Mouse (Mus musculus) intestine, postnatal 0 days (tissue): ENCODE data around the gene Eml5. TPM values are rescaled to one million over a fixed set of nuclear protein-coding genes. Genes with fewer than 3 reads are reported as not detected.

Experiments used
- ATAC-seq: fragments of 200-750 bp; cut with Nextera tagmentation; 2 replicates; pipeline ENCODE4 v1.8.0; 2017; ENCODE audit warnings: mild to moderate bottlenecking, moderate TSS enrichment, moderate library complexity
- H3K27ac ChIP-seq: fragments of 300-500 bp; sonication (generic); 2 replicates; pipeline ENCODE4 v1.5.1; 2014; ENCODE audit warnings: mild to moderate bottlenecking, low read depth, low read length, moderate library complexity
- H3K27me3 ChIP-seq: fragments of 300-500 bp; sonication (generic); replicated peaks from 2 replicates; pipeline ENCODE4 v1.6.1; 2014; ENCODE audit warnings: low read length, mixed read lengths; ENCODE audit not compliant: control insufficient read depth, insufficient read depth
- H3K36me3 ChIP-seq: fragments of 300-500 bp; sonication (generic); 2 replicates; pipeline ENCODE4 v1.6.1; 2014; ENCODE audit warnings: mild to moderate bottlenecking, moderate library complexity; ENCODE audit not compliant: control insufficient read depth, insufficient read depth
- H3K4me1 ChIP-seq: fragments of 300-500 bp; sonication (generic); replicated peaks from 2 replicates; pipeline ENCODE4 v1.6.1; 2014; ENCODE audit warnings: antibody characterized with exemption, low read length, mixed read lengths; ENCODE audit not compliant: control insufficient read depth, insufficient read depth
- H3K4me2 ChIP-seq: fragments of 300-500 bp; sonication (generic); replicated peaks from 2 replicates; pipeline ENCODE4 v1.6.1; 2014; ENCODE audit warnings: low read depth, mild to moderate bottlenecking, moderate library complexity
- H3K4me3 ChIP-seq: fragments of 300-500 bp; sonication (generic); 2 replicates; pipeline ENCODE4 v1.5.1; 2014; ENCODE audit warnings: low read depth, low read length
- H3K9ac ChIP-seq: fragments of 300-500 bp; sonication (generic); 2 replicates; pipeline ENCODE4 v1.6.1; 2014; ENCODE audit warnings: mild to moderate bottlenecking, low read depth, low read length
- H3K9me3 ChIP-seq: fragments of 300-500 bp; sonication (generic); 2 replicates; pipeline ENCODE4 v1.6.1; 2016; ENCODE audit warnings: mixed run types; ENCODE audit not compliant: control insufficient read depth
- CTCF ChIP-seq: sonication (generic); IDR thresholded peaks from 2 replicates; pipeline ENCODE4 v1.5.1; 2016; ENCODE audit warnings: low read depth, mild to moderate bottlenecking, control low read depth, antibody characterized with exemption, moderate library complexity
- WGBS: fragments of 180-500 bp; shearing (Covaris S2); extraction: QIAGEN DNeasy Blood & Tissue Kit; methylation state at CpG from one replicate; pipeline ENCODE4 v1.1.7; 2014; 5-methylcytosine and 5-hydroxymethylcytosine counted together
- polyA plus RNA-seq: library from polyadenylated mRNA; unstranded; fragments of >200 nt; fragmentation: Nextera tagmentation; extraction: Ambion mirVana; gene quantifications from 2 replicates; pipeline ENCODE4 v1.2.1, GENCODE M21; 2015

Gene Eml5
- polyA plus RNA-seq, result 1.3 and 1.7 TPM in 2 replicates

DNA sequence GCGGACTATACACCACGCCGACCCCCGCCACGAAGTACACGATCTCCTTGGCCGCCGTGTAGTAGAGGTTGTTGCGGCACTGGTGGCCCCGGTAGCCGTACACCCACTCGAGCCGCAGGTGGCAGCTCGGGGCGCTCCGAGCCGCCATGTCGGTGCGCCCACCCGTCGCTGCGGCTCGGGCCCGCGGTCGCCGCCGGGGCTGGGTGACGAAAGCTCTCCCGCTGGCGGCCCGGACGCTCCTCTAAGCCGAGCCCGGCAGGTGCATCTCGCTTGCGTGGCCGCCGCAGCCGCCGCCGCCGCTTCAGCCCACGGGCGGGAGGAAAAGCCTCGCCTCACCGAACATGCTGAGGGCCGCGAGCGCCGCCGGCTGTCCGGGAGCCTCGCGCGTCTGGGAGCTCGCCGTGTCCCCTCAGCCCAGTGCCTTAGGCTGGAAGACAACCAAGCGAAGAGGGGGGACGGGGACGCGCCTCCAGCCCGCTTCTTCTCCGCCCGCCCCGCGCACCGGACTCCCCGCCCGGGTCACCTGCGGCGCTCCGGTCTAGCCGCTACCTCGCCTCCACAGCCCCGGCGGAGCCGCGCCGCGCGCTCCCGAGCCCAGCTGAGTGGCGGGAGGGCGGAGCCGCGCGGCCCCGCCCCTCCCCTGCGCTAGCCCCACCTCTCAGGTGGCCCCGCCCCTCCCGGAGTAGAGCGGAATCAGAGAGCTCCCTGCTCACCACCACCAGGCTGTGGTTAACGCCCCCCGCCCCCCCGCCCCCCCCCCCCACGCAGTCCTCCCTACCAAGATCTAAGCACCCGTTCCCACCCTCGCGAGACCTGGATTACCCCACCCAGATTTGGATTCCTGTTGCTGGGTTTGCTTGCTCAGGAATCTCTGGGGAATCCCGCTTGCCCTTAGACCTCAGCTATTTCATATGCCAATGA, at the start of gene Eml5:
Gene Eml5 (minus strand): TSS at position 604 of the 921 bp plus-strand sequence.
- peak; percentile 98 for ATAC-seq
- Histone ChIP-seq H3K4me2 (peak within 1 kb of the TSS; percentile 98), H3K9me3 (no peaks in the 10 kb centered on the region), H3K4me1 (no peaks in the 10 kb centered on the region), H3K36me3 (no peaks in the 10 kb centered on the region), H3K27me3 (0 out of 2 replicates have a peak, but pooled peaks cover 12% of the 10 kb centered on the region), H3K27ac (0 out of 2 replicates have a peak within 1 kb of the TSS, but pooled peaks have one; percentile 50), H3K9ac (peak within 1 kb of the TSS; percentile 57), H3K4me3 (peak within 1 kb of the TSS; percentile 74)
- TF ChIP-seq CTCF, result peak; percentile 38
- under 1% methylated on average over 65 of the region's 101 CpGs for WGBS

DNA sequence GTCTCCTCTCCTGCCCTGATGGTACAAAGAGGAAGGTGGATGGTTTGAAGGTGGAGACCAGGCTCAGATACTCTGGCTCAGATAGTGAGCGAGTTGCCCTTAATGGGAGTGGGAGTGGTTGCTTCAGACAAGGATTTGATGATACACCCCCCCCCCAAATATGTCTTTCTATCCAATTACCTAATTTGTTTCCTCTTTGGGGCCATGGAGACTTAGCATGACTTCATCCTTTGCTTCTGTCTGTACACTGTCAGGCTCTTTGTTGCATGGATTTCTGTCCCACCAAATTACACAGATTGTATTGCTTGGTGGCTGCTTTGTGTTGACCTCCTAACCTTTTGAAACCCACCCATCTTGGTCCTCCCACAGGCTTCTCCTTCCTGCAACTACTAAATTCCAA, 31.6 kb upstream of the Eml5 start:
- Histone ChIP-seq H3K27me3 (no peaks in the 10 kb centered on the region), H3K27ac (no peak overlapping the region), H3K4me1 (no peaks in the 10 kb centered on the region), H3K9me3 (no peaks in the 10 kb centered on the region), H3K4me2 (no peak overlapping the region), H3K4me3 (no peak overlapping the region), H3K9ac (no peak overlapping the region), H3K36me3 (no peaks in the 10 kb centered on the region)
- WGBS, result 94% methylated on average over 1 of the region's 1 CpGs
- no peak for ATAC-seq
- no peak for TF ChIP-seq CTCF

DNA sequence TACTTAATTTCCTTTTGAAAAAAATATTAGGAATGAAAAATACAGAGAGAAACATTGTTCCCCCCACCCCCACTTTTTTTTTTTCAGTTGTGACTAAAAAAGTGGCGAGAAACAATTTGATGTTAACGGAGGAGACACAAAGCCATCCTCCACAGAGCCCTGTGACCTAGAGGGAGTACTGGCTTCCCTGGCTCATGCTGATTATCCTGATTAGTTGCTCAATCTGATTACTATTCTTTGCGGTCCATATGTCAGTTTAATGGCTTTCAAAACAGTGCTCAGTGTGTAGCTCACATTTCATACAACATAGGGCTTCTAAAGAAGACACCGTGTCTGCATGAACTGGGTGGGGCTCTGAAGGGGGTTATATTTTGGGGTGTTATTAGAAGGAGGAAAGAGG, 31.2 kb upstream of the Eml5 start:
- WGBS, result 93% methylated on average over 4 of the region's 4 CpGs
- no peak for TF ChIP-seq CTCF
- no peaks in the 10 kb centered on the region for H3K9me3 ChIP-seq

DNA sequence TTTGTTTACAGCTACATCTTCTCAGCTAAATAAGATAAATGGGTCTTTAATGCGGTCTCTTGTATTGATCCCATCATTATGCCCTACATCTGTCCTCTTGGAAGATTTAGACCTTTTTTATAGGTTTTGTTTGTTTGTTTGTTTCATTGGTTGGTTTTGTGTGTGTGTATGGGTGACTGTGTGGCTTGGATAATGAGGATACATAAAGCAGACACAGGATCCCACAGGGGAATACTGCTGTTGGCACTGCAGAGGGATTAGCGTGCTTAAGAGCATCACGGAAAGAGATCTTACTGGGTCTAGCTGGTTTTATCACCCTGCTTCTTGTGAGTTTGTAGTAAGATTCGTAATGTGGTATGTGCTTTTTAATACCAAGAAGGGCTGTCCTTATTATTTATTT, 29.9 kb upstream of the Eml5 start:
- Histone ChIP-seq H3K9me3 (no peaks in the 10 kb centered on the region), H3K9ac (no peak overlapping the region), H3K36me3 (no peaks in the 10 kb centered on the region), H3K27me3 (no peaks in the 10 kb centered on the region), H3K4me1 (no peaks in the 10 kb centered on the region), H3K4me2 (no peak overlapping the region), H3K4me3 (no peak overlapping the region), H3K27ac (no peak overlapping the region)
- TF ChIP-seq CTCF, result no peak
- ATAC-seq, result no peak
- 88% methylated on average over 4 of the region's 4 CpGs for WGBS

More for the DNA sequence above, 31.2 kb upstream of the Eml5 start:
- H3K4me1 ChIP-seq, result no peaks in the 10 kb centered on the region
- no peak overlapping the region for H3K27ac ChIP-seq
- no peak overlapping the region for H3K9ac ChIP-seq
- H3K4me2 ChIP-seq, result no peak overlapping the region
- ATAC-seq, result no peak
- no peak overlapping the region for H3K4me3 ChIP-seq
- H3K27me3 ChIP-seq, result no peaks in the 10 kb centered on the region
- no peaks in the 10 kb centered on the region for H3K36me3 ChIP-seq

DNA sequence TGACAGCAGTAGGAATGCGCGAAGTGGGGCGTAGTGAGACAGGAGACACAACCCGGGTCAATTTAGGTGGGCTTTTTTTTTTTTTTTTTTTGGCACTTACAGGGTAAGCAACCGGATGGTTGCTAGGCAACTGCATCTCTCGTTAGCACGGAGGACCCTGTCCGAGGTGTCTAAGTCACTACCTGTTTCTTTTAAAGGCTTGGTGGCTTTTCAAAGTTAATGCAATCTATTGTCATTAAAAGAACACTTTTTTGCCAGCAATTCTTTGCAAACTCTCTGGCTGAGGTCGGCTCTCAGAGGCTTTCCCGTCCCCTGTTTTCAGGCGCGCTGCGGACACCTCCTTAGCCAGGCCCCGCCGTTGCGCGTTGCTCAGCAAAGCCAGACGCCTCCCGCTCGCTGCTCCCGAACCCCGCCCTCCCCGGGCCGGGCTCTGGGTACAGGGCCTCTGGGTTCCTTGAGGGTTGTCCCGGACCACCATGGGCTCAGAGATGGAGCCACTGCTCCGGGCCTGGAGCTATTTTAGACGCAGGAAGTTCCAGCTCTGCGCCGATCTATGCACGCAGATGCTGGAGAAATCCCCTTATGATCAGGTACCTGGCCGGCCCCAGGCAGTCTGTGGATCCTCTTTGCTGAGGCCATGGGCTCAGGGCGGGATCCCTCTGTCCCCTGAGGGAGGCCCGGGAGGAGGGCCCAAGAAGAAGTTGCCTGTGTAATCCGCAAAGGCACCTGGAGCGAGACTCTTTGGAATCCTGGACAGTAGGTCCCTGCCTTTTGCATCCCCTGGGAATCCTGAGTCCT, 19.1 kb upstream of the Eml5 start, which contains the start of gene Ttc8:
Gene Ttc8 (plus strand): TSS at position 381 of the 798 bp plus-strand sequence.
- H3K4me2 ChIP-seq, result peak within 1 kb of the TSS; percentile 76
- no peaks in the 10 kb centered on the region; the same call in 1 of the 2 replicates for H3K27me3 ChIP-seq
- no peaks in the 10 kb centered on the region for H3K36me3 ChIP-seq
- no peak for TF ChIP-seq CTCF
- H3K4me3 ChIP-seq, result peak within 1 kb of the TSS; percentile 55
- no peaks in the 10 kb centered on the region for H3K9me3 ChIP-seq
- H3K9ac ChIP-seq, result peak within 1 kb of the TSS; percentile 51
- ATAC-seq, result peak; percentile 95
- no peak within 1 kb of the TSS; the same call in 1 of the 2 replicates for H3K27ac ChIP-seq
- under 1% methylated on average over 35 of the region's 35 CpGs for WGBS
- H3K4me1 ChIP-seq, result no peaks in the 10 kb centered on the region

DNA sequence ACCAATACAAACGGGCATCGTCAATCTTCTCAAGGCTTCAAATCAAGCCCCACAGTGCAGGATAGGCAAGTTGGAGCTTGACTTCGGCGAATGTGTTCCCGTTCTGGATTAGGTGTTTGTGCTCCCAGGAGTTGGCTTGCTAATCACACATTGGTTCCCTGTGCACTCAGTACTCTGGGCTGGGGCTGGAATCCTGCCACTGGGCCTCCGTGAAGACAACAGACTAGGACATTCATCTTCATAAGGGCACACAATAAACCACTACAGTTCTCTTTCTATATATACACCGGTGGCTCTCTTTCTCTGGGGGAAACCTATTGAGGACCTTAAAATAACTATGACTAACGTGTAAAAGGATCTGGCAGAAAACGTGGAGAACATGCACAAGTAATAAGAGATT, 8.8 kb upstream of the Eml5 start:
- 66% methylated on average over 9 of the region's 9 CpGs for WGBS
- H3K4me2 ChIP-seq, result no peak overlapping the region

More for the DNA sequence above, 8.8 kb upstream of the Eml5 start:
- Histone ChIP-seq H3K27ac (no peak overlapping the region), H3K36me3 (no peaks in the 10 kb centered on the region), H3K9ac (no peak overlapping the region), H3K4me3 (no peak overlapping the region), H3K9me3 (no peaks in the 10 kb centered on the region), H3K4me1 (no peaks in the 10 kb centered on the region), H3K27me3 (no peaks in the 10 kb centered on the region)
- no peak for TF ChIP-seq CTCF
- no peak for ATAC-seq
